17 mouse cellular contexts compared by ENCODE assay signal in the genomic region with DNA sequence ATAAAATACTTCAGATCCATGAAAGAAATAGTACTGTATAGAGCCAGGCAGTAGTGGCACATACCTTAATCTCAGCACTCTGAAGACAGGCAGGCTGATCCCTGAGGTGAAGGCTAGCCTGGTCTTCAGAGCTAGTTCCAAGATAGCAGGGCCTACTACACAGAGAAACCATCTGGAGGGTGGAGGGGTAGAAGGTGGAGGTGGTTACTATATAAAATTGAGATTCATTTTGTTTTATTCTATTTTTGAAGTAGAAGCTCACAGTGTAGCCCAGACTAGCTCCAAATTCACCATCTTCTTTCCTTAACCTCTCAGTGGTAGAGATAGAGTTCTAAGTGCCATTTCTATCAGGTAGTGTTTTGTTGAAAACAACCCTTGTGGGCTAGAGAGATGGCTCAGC. TPM values are rescaled to one million over a fixed set of nuclear protein-coding genes. Genes with fewer than 3 reads are reported as not detected.
"Had no signal": no experiment of that assay in that cellular context is flagged by ENCODE, and none has a peak within 500 bp of the region (broad histone marks: within the 10 kb centered on the region; RNA-seq: fewer than 3 reads in every experiment).

No protein-coding gene starts in this region.

- DNase-seq: retina, postnatal 1 day; right cerebral cortex, adult 18-20 months; right cerebral cortex, postnatal 14 days; right cerebral cortex, postnatal 4 days; spleen, adult 18-20 months; thymus, adult 18-20 months; thymus, adult 2 months; thymus, postnatal 14 days; thymus, postnatal 25 days; thymus, postnatal 36 days; thymus, postnatal 4 days had no signal

- H3K27ac ChIP-seq: neural tube, embryonic 12.5 days; neural tube, embryonic 13.5 days; neural tube, embryonic 15.5 days; stomach, embryonic 15.5 days; stomach, postnatal 0 days had no signal

- H3K4me3 ChIP-seq: neural tube, embryonic 12.5 days; neural tube, embryonic 13.5 days; neural tube, embryonic 15.5 days; stomach, embryonic 15.5 days had no signal

RNA-seq across cellular contexts. Expression of gene Gm43738, which starts 33.6 kb away (rescaled TPM):
- total RNA-seq: neutrophil, adult 5-6 weeks had no signal
